Mouse (Mus musculus) lung, embryonic 16.5 days (tissue): Measurements from ENCODE around the gene AA467197. TPM values are rescaled to one million over a fixed set of nuclear protein-coding genes. Genes with fewer than 3 reads are reported as not detected.

ENCODE experiments used
- ATAC-seq: fragments of 200-750 bp; cut with Nextera tagmentation; 2 replicates; pipeline ENCODE4 v1.8.0; 2017; ENCODE audit warnings: low read depth, mild to moderate bottlenecking, moderate library complexity
- H3K27ac ChIP-seq: fragments of 300-500 bp; sonication (generic); 2 replicates; pipeline ENCODE4 v1.5.1; 2014; ENCODE audit warnings: mild to moderate bottlenecking, control low read depth, low read length
- H3K27me3 ChIP-seq: fragments of 300-500 bp; sonication (generic); 2 replicates; pipeline ENCODE4 v1.6.1; 2014; ENCODE audit warnings: low read depth, low read length, mixed read lengths; ENCODE audit not compliant: control insufficient read depth, insufficient read depth
- H3K36me3 ChIP-seq: fragments of 300-500 bp; sonication (generic); 2 replicates; pipeline ENCODE4 v1.6.1; 2014; ENCODE audit warnings: low read length; ENCODE audit not compliant: control insufficient read depth, insufficient read depth
- H3K4me1 ChIP-seq: fragments of 300-500 bp; sonication (generic); replicated peaks from 2 replicates; pipeline ENCODE4 v1.6.1; 2014; ENCODE audit warnings: low read length, mixed read lengths; ENCODE audit not compliant: control insufficient read depth, insufficient read depth
- H3K4me2 ChIP-seq: fragments of 300-500 bp; sonication (generic); 2 replicates; pipeline ENCODE4 v1.6.1; 2014; ENCODE audit warnings: low read depth, low read length, control low read depth
- H3K4me3 ChIP-seq: fragments of 300-500 bp; sonication (generic); 2 replicates; pipeline ENCODE4 v1.5.1; 2014; ENCODE audit warnings: mild to moderate bottlenecking, low read length, control low read depth
- H3K9ac ChIP-seq: fragments of 300-500 bp; sonication (generic); 2 replicates; pipeline ENCODE4 v1.6.1; 2014; ENCODE audit warnings: low read length, control low read depth
- H3K9me3 ChIP-seq: fragments of 300-500 bp; sonication (generic); 2 replicates; pipeline ENCODE4 v1.6.1; 2016; ENCODE audit warnings: low read length; ENCODE audit not compliant: control insufficient read depth
- WGBS: fragments of 180-500 bp; shearing (Covaris S2); extraction: QIAGEN DNeasy Blood & Tissue Kit; methylation state at CpG from one replicate; pipeline ENCODE4 v1.1.7; 2014; 5-methylcytosine and 5-hydroxymethylcytosine counted together
- polyA plus RNA-seq: library from polyadenylated mRNA; unstranded; fragments of >200 nt; fragmentation: Nextera tagmentation; extraction: Ambion mirVana; gene quantifications from 2 replicates; pipeline ENCODE4 v1.2.1, GENCODE M21; 2015

AA467197 gene
- polyA plus RNA-seq, 1 experiment from 2014 or later, result 0.53 TPM

DNA sequence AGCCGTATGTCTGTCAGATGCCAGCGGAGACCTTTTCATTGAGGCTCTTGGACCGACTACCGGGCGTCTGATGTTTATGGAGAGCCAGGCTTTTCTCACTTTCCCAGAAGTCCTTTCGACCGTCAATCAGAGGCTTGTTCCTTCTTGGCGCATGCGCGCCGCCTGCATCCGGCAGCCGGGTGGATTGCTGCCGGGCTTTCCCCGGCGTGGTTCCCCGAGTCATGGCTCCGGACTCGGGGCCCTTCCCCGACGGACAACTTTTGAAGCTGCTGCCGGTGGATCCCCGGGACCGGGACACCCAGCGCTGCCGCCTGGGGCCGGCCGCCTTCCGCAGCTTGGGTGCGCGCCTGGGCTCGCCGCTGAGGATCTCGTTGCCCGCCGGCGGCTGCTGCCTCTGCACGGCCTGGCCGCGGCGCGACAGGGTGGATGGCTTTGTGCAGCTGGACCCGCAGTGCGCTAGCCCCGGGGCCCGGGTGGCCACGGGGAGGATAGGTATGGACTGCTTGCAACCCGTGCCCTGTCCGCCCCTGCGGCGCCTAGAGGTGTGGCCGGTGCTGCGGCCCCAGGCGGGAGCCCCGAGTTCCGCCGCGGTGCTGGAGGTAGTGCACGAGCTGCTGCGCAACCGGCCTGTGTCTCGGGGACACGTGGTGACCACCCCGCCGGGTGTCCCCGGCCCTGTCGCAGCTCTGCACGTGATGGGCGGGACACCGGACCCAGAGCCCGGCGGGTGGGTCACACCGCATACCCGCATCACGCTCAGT, 6.1 kb upstream of the AA467197 start:
- Histone ChIP-seq H3K4me3 (peak overlapping the region; percentile 98), H3K9ac (peak overlapping the region; percentile 93), H3K4me2 (peak overlapping the region; percentile 98), H3K36me3 (peaks cover 2% of the 10 kb centered on the region; the same call in 1 of the 2 replicates), H3K27me3 (no peaks in the 10 kb centered on the region; the same call in 1 of the 2 replicates), H3K4me1 (peaks cover 10% of the 10 kb centered on the region), H3K27ac (peak overlapping the region; percentile 75), H3K9me3 (no peaks in the 10 kb centered on the region)
- peak; percentile 85 for ATAC-seq
- WGBS, result 0% methylated on average over 71 of the region's 75 CpGs

- under 1% methylated on average over 53 of the region's 53 CpGs for WGBS
- H3K9ac ChIP-seq, result peak overlapping the region; percentile 93
- no peaks in the 10 kb centered on the region; the same call in 1 of the 2 replicates for H3K27me3 ChIP-seq
- H3K36me3 ChIP-seq, result peaks cover 2% of the 10 kb centered on the region; the same call in 1 of the 2 replicates
- peaks cover 10% of the 10 kb centered on the region for H3K4me1 ChIP-seq
- peak overlapping the region; percentile 98 for H3K4me3 ChIP-seq
- ATAC-seq, result peak; percentile 68
- peak overlapping the region; percentile 98 for H3K4me2 ChIP-seq
- H3K27ac ChIP-seq, result peak overlapping the region; percentile 12; the same call in 1 of the 2 replicates
- H3K9me3 ChIP-seq, result no peaks in the 10 kb centered on the region
Measured at GRCm38 (mm10) chr2:122631226-122631801, 5.5 kb upstream of the AA467197 start.

GRCm38 (mm10) chr2:122637526-122637997, 776 bp downstream of the AA467197 start:
- Histone ChIP-seq H3K4me3 (peak overlapping the region; percentile 50), H3K9me3 (no peaks in the 10 kb centered on the region), H3K36me3 (peaks cover 2% of the 10 kb centered on the region; the same call in 1 of the 2 replicates), H3K4me1 (no peaks in the 10 kb centered on the region), H3K27ac (no peak overlapping the region), H3K4me2 (peak overlapping the region; percentile 77), H3K27me3 (no peaks in the 10 kb centered on the region; the same call in 1 of the 2 replicates), H3K9ac (peak overlapping the region; percentile 46; the same call in 1 of the 2 replicates)
- peak; percentile 78 for ATAC-seq
- 3% methylated on average over 36 of the region's 36 CpGs for WGBS

- Histone ChIP-seq H3K4me2 (peak overlapping the region; percentile 77), H3K9me3 (no peaks in the 10 kb centered on the region), H3K4me1 (no peaks in the 10 kb centered on the region), H3K9ac (peak overlapping the region; percentile 46; the same call in 1 of the 2 replicates), H3K36me3 (peaks cover 1% of the 10 kb centered on the region; the same call in 1 of the 2 replicates), H3K4me3 (peak overlapping the region; percentile 50), H3K27ac (no peak overlapping the region), H3K27me3 (no peaks in the 10 kb centered on the region; the same call in 1 of the 2 replicates)
- WGBS, result 31% methylated on average over 12 of the region's 12 CpGs
- no peak for ATAC-seq
Measured at GRCm38 (mm10) chr2:122638029-122638428, 1.2 kb downstream of the AA467197 start.

DNA sequence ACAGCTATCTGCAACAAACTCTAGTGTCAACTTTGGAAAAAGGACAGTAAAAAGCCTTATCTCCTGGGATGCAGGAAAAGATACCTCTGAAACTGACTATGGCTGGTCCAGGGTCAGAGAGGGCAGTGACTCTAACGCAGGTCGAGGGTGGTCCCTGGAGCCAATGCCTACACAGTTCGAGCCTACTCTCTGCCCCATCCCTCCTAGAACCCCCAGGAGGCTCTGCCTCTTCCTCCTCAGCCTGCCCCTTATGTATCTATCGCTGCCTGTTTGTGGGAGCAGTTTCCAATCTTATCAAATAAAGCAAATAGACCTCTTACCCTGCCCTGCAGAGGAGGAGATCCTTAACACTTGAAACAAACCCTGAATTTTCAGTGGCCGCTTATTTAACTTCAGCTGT, 1.9 kb downstream of the AA467197 start:
- no peaks in the 10 kb centered on the region for H3K4me1 ChIP-seq
- ATAC-seq, result no peak

GRCm38 (mm10) chr2:122652096-122653084, 15.6 kb downstream of the AA467197 start:
- H3K9ac ChIP-seq, result no peak overlapping the region
- H3K9me3 ChIP-seq, result no peaks in the 10 kb centered on the region
- no peak overlapping the region for H3K4me3 ChIP-seq
- no peaks in the 10 kb centered on the region for H3K27me3 ChIP-seq
- WGBS, result 34% methylated on average over 17 of the region's 17 CpGs
- H3K27ac ChIP-seq, result no peak overlapping the region; the same call in 1 of the 2 replicates
- H3K4me1 ChIP-seq, result no peaks in the 10 kb centered on the region
- no peaks in the 10 kb centered on the region for H3K36me3 ChIP-seq
- ATAC-seq, result 0 out of 2 replicates have a peak, but pooled peaks have one; percentile 36
- no peak overlapping the region for H3K4me2 ChIP-seq

More for the DNA sequence above, 1.9 kb downstream of the AA467197 start:
- Histone ChIP-seq H3K36me3 (no peaks in the 10 kb centered on the region), H3K4me2 (no peak overlapping the region), H3K4me3 (no peak overlapping the region), H3K9ac (no peak overlapping the region), H3K27ac (no peak overlapping the region), H3K27me3 (no peaks in the 10 kb centered on the region; the same call in 1 of the 2 replicates), H3K9me3 (no peaks in the 10 kb centered on the region)
- WGBS, result 27% methylated on average over 5 of the region's 5 CpGs

DNA sequence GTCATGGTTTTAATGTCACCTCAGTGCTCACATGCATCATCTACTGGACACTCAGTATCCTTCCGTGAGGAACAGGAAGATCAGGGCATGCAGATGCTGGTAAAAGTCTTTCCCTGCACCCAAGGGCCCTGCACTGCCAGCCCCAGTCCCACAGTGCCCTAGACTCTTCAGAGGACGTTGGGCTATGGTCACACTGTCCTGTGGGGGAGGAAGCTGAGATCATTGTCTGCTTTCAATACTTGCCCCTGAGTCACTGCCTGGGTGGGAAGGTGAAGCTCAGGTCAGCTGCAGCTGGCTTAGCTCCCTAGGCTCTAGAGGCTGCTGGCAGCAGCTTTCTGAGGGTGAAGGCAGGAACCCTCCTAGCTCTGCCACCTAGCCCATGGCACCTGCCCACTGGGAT, 19.3 kb downstream of the AA467197 start:
- H3K27ac ChIP-seq, result no peak overlapping the region
- WGBS, result 35% methylated on average over 2 of the region's 2 CpGs
- no peaks in the 10 kb centered on the region for H3K36me3 ChIP-seq
- H3K4me2 ChIP-seq, result no peak overlapping the region
- no peak for ATAC-seq
- H3K9me3 ChIP-seq, result no peaks in the 10 kb centered on the region
- no peak overlapping the region for H3K4me3 ChIP-seq
- no peaks in the 10 kb centered on the region for H3K27me3 ChIP-seq
- H3K9ac ChIP-seq, result no peak overlapping the region
- no peaks in the 10 kb centered on the region for H3K4me1 ChIP-seq

DNA sequence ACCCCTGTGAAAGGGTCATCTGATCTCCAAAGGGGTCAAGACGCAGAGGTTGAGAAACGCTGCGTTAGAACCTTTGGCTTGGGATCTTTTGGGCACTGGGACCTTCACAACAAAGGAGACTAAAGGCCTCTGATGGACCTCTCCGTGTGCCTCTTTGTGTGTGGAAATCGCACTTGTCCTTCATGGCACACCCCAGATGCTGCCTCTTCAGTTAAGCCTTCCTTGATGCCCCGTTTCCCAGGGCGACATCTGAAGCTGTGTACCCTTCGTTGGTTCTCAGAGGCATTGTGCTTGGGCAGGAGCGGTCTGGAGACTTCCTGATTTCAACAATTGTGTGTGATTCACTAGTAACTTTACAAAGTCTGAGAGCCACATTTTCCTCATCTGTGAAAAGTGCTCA, 20.0 kb downstream of the AA467197 start:
- no peaks in the 10 kb centered on the region for H3K4me1 ChIP-seq
- H3K9ac ChIP-seq, result no peak overlapping the region
- no peak overlapping the region for H3K4me3 ChIP-seq
- no peak overlapping the region for H3K4me2 ChIP-seq
- H3K36me3 ChIP-seq, result no peaks in the 10 kb centered on the region
- no peaks in the 10 kb centered on the region for H3K9me3 ChIP-seq
- H3K27ac ChIP-seq, result no peak overlapping the region
- no peaks in the 10 kb centered on the region for H3K27me3 ChIP-seq
- 31% methylated on average over 9 of the region's 9 CpGs for WGBS
- no peak for ATAC-seq
